Mouse (Mus musculus): ENCODE data around the gene Tmem132d.

- TF ChIP-seq CTCF (IDR thresholded peaks at IDR 0.05; ENCODE audit: borderline replicate concordance, insufficient read depth, low read length): no peak
- TF ChIP-seq POLR2A (IDR thresholded peaks at IDR 0.05; ENCODE audit: low read depth, low read length): no peak
Measured at GRCm38 (mm10) chr5:128072616-128073015, 360.3 kb downstream of the Tmem132d start.

Measured in embryonic fibroblast, embryonic 13.5 days (primary cell).